Mouse (Mus musculus) lung, adult 2 months (tissue): ENCODE results near the gene Rora.

ENCODE experiments used
- CTCF ChIP-seq: fragments of 200-500 bp; IDR thresholded peaks from 2 replicates; pipeline ENCODE4 v1.5.1; 2011; ENCODE audit warnings: mild to moderate bottlenecking, low read length, control low read depth; ENCODE audit not compliant: insufficient read depth
- POLR2A ChIP-seq: fragments of 200-500 bp; IDR thresholded peaks from 2 replicates; pipeline ENCODE4 v1.6.1; 2011; ENCODE audit warnings: low read depth, mild to moderate bottlenecking, control low read depth, low read length, borderline replicate concordance; ENCODE audit errors: extremely low read depth

DNA sequence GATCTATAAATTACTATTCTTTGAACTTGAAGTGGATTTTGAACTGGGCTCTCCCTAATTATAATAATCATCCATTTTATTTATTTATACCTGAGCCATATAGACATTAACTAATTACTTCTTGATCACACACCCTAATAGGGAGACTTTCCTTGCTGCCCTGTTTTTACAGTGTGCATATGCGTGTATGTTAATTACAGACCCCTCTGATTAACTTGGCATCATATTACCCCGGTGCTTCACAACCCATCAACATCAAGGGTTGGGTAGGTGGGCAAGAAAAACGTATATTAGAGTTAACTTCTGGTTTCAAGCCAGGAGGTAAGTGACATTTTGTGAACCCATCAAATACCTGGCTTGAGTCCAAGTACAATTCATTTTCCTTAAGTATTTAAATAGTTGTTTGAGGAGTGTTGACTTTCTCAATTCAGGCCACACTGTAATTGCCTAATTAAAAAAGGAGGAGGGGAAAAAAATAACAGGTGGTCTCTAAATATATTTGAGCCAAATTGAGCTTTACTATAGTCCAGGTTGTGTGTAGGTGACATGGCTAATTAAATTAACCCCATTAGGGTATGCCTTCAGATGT is 664.0 kb downstream of the Rora start:
- TF ChIP-seq POLR2A (no peak), CTCF (no peak)
